Mouse (Mus musculus): ENCODE measurements around the gene Slc26a8.
"Not testable (repeated sequence)": the region's sequence is repeated elsewhere in the genome, so short reads cannot be mapped to it uniquely, and the experiment has no call there.

The Slc26a8 gene

GRCm38 (mm10) chr17:28689586-28690283, at the start of gene Slc26a8:
Gene Slc26a8 (minus strand): TSS chr17:28690233.
- no peak for DNase-seq (ENCODE audit: low spot score)

GRCm38 (mm10) chr17:28739244-28739643, 49.2 kb upstream of the Slc26a8 start:
- no peak for DNase-seq (ENCODE audit: low spot score)

- DNase-seq (ENCODE audit: low spot score), result no peak
These were observed 47.9 kb upstream of the Slc26a8 start for GRCm38 (mm10) chr17:28737973-28738372.

GRCm38 (mm10) chr17:28736486-28736885, 46.5 kb upstream of the Slc26a8 start:
- no peak for DNase-seq (ENCODE audit: low spot score)

- no peak for DNase-seq (ENCODE audit: low spot score)
These were observed 45.5 kb upstream of the Slc26a8 start for GRCm38 (mm10) chr17:28735317-28736105.

GRCm38 (mm10) chr17:28727511-28727910, 37.5 kb upstream of the Slc26a8 start:
- not testable (repeated sequence) for DNase-seq (ENCODE audit: low spot score)

- no peak for DNase-seq (ENCODE audit: low spot score)
These were observed 35.8 kb upstream of the Slc26a8 start, which contains the start of gene AC170998.1 for GRCm38 (mm10) chr17:28725783-28726182. Gene AC170998.1 (plus strand): TSS chr17:28726083.

GRCm38 (mm10) chr17:28717535-28717934, 27.5 kb upstream of the Slc26a8 start:
- DNase-seq (ENCODE audit: low spot score), result no peak

GRCm38 (mm10) chr17:28715832-28716548, 26.0 kb upstream of the Slc26a8 start:
- no peak for DNase-seq (ENCODE audit: low spot score)

- no peak for DNase-seq (ENCODE audit: low spot score)
These were observed 24.0 kb upstream of the Slc26a8 start for GRCm38 (mm10) chr17:28714006-28714405.

GRCm38 (mm10) chr17:28712305-28712704, 22.3 kb upstream of the Slc26a8 start:
- DNase-seq (ENCODE audit: low spot score), result no peak

- no peak for DNase-seq (ENCODE audit: low spot score)
These were observed 21.2 kb upstream of the Slc26a8 start for GRCm38 (mm10) chr17:28711237-28711636.

- no peak for DNase-seq (ENCODE audit: low spot score)
These were observed 20.3 kb upstream of the Slc26a8 start for GRCm38 (mm10) chr17:28710291-28710688.

GRCm38 (mm10) chr17:28709552-28710290, 19.7 kb upstream of the Slc26a8 start:
- DNase-seq (ENCODE audit: low spot score), result no peak

- no peak for DNase-seq (ENCODE audit: low spot score)
These were observed 19.0 kb upstream of the Slc26a8 start for GRCm38 (mm10) chr17:28708989-28709388.

GRCm38 (mm10) chr17:28707816-28708215, 17.8 kb upstream of the Slc26a8 start:
- no peak for DNase-seq (ENCODE audit: low spot score)

- DNase-seq (ENCODE audit: low spot score), result peak; percentile 29
These were observed 17.1 kb upstream of the Slc26a8 start for GRCm38 (mm10) chr17:28707136-28707627.

- no peak for DNase-seq (ENCODE audit: low spot score)
These were observed 16.7 kb upstream of the Slc26a8 start for GRCm38 (mm10) chr17:28706697-28707096.

- peak; percentile 59 for DNase-seq (ENCODE audit: low spot score)
These were observed 12.6 kb upstream of the Slc26a8 start for GRCm38 (mm10) chr17:28702646-28703045.

GRCm38 (mm10) chr17:28701737-28702136, 11.7 kb upstream of the Slc26a8 start:
- no peak for DNase-seq (ENCODE audit: low spot score)

- no peak for DNase-seq (ENCODE audit: low spot score)
These were observed 11.1 kb upstream of the Slc26a8 start for GRCm38 (mm10) chr17:28701171-28701570.

- no peak for DNase-seq (ENCODE audit: low spot score)
These were observed 9.8 kb upstream of the Slc26a8 start for GRCm38 (mm10) chr17:28699789-28700188.

Data from adipocyte (in vitro differentiated cells).